Mouse (Mus musculus) olfactory bulb, adult 2 months (tissue): Measurements from ENCODE around the gene Gucy2g. TPM values are rescaled to one million over a fixed set of nuclear protein-coding genes. Genes with fewer than 3 reads are reported as not detected.
"Not testable (repeated sequence)": the region's sequence is repeated elsewhere in the genome, so short reads cannot be mapped to it uniquely, and the experiment has no call there.

ENCODE experiments used
- H3K27ac ChIP-seq: fragments of 200-500 bp; 2 replicates; pipeline ENCODE4 v1.5.1; 2012; ENCODE audit warnings: low read depth, low read length; ENCODE audit not compliant: insufficient read depth
- H3K4me1 ChIP-seq: fragments of 200-500 bp; 2 replicates; pipeline ENCODE4 v1.6.1; 2012; ENCODE audit warnings: low read length; ENCODE audit not compliant: control insufficient read depth, insufficient read depth
- H3K4me3 ChIP-seq: fragments of 200-500 bp; 2 replicates; pipeline ENCODE4 v1.5.1; 2012; ENCODE audit warnings: mild to moderate bottlenecking, low read depth, low read length, moderate library complexity; ENCODE audit not compliant: insufficient read depth
- CTCF ChIP-seq: fragments of 200-500 bp; IDR thresholded peaks from 2 replicates; pipeline ENCODE4 v1.5.1; 2012; ENCODE audit warnings: low read depth, mild to moderate bottlenecking, low read length, moderate library complexity; ENCODE audit not compliant: insufficient read depth
- POLR2A ChIP-seq: fragments of 200-500 bp; IDR thresholded peaks from 2 replicates; pipeline ENCODE4 v1.6.1; 2012; ENCODE audit warnings: mild to moderate bottlenecking, low read depth, low read length, moderate library complexity; ENCODE audit not compliant: insufficient read depth
- WGBS: fragments of 180-500 bp; shearing (Covaris S2); methylation state at CpG from one replicate; pipeline ENCODE4 v1.1.7; 2018; 5-methylcytosine and 5-hydroxymethylcytosine counted together
- polyA plus RNA-seq: library from polyadenylated mRNA; stranded (reverse); fragments of >200 nt; gene quantifications from 2 replicates; pipeline ENCODE4 v1.2.4, GENCODE M21; 2012; ENCODE audit warnings: low replicate concordance; ENCODE audit not compliant: missing spikeins, insufficient read depth, insufficient read length

The Gucy2g gene
- polyA plus RNA-seq, 1 experiment, result not detected

GRCm38 (mm10) chr19:55166741-55167140 is 74.3 kb downstream of the Gucy2g start:
- Histone ChIP-seq H3K4me3 (no peak overlapping the region), H3K4me1 (no peaks in the 10 kb centered on the region; the same call in 1 of the 2 replicates), H3K27ac (no peak overlapping the region)
- no peak for TF ChIP-seq POLR2A
- TF ChIP-seq CTCF, result no peak
- WGBS, result 47% methylated on average over 2 of the region's 2 CpGs

GRCm38 (mm10) chr19:55165954-55166353 is 75.1 kb downstream of the Gucy2g start:
- no peak for TF ChIP-seq CTCF
- no peak for TF ChIP-seq POLR2A
- H3K27ac ChIP-seq, result no peak overlapping the region
- H3K4me1 ChIP-seq, result no peaks in the 10 kb centered on the region; the same call in 1 of the 2 replicates
- 55% methylated on average over 4 of the region's 4 CpGs for WGBS
- H3K4me3 ChIP-seq, result no peak overlapping the region

GRCm38 (mm10) chr19:55165183-55165865 is 75.7 kb downstream of the Gucy2g start:
- H3K4me1 ChIP-seq, result no peaks in the 10 kb centered on the region; the same call in 1 of the 2 replicates
- 86% methylated on average over 1 of the region's 1 CpGs for WGBS
- TF ChIP-seq POLR2A (no peak), CTCF (no peak)
- no peak overlapping the region for H3K27ac ChIP-seq
- no peak overlapping the region for H3K4me3 ChIP-seq

- Histone ChIP-seq H3K4me3 (no peak overlapping the region), H3K4me1 (no peaks in the 10 kb centered on the region; the same call in 1 of the 2 replicates), H3K27ac (no peak overlapping the region)
- 93% methylated on average over 1 of the region's 1 CpGs for WGBS
- TF ChIP-seq CTCF (no peak), POLR2A (no peak)
These were observed 76.9 kb downstream of the Gucy2g start for GRCm38 (mm10) chr19:55164162-55164561.

- H3K4me3 ChIP-seq, result no peak overlapping the region
- no peak overlapping the region for H3K27ac ChIP-seq
- 87% methylated on average over 4 of the region's 4 CpGs for WGBS
- TF ChIP-seq CTCF, result no peak
- TF ChIP-seq POLR2A, result no peak
- peaks cover 3% of the 10 kb centered on the region for H3K4me1 ChIP-seq
These were observed 78.8 kb downstream of the Gucy2g start for GRCm38 (mm10) chr19:55162271-55162670.

GRCm38 (mm10) chr19:55159826-55160225 is 81.2 kb downstream of the Gucy2g start:
- TF ChIP-seq CTCF, result no peak
- no peak for TF ChIP-seq POLR2A
- Histone ChIP-seq H3K4me3 (no peak overlapping the region), H3K27ac (no peak overlapping the region), H3K4me1 (peaks cover 3% of the 10 kb centered on the region)
- WGBS, result 89% methylated on average over 6 of the region's 6 CpGs

GRCm38 (mm10) chr19:55158606-55159005 is 82.4 kb downstream of the Gucy2g start:
- H3K4me3 ChIP-seq, result no peak overlapping the region
- WGBS, result 26% methylated on average over 8 of the region's 8 CpGs
- TF ChIP-seq POLR2A, result no peak
- no peak for TF ChIP-seq CTCF
- H3K4me1 ChIP-seq, result peaks cover 3% of the 10 kb centered on the region
- no peak overlapping the region for H3K27ac ChIP-seq

- no peak for TF ChIP-seq CTCF
- TF ChIP-seq POLR2A, result no peak
- H3K4me3 ChIP-seq, result no peak overlapping the region
- 95% methylated on average over 7 of the region's 7 CpGs for WGBS
- peaks cover 3% of the 10 kb centered on the region for H3K4me1 ChIP-seq
- H3K27ac ChIP-seq, result no peak overlapping the region
These were observed 84.0 kb downstream of the Gucy2g start for GRCm38 (mm10) chr19:55157029-55157428.

- WGBS, result 92% methylated on average over 6 of the region's 6 CpGs
- Histone ChIP-seq H3K4me3 (no peak overlapping the region), H3K4me1 (peaks cover under 1% of the 10 kb centered on the region; the same call in 1 of the 2 replicates), H3K27ac (no peak overlapping the region)
- TF ChIP-seq CTCF (no peak), POLR2A (no peak)
These were observed 88.1 kb downstream of the Gucy2g start for GRCm38 (mm10) chr19:55152983-55153382.

- H3K4me1 ChIP-seq, result not testable (repeated sequence)
- WGBS, result 74% methylated on average over 6 of the region's 6 CpGs
These were observed 88.8 kb downstream of the Gucy2g start for GRCm38 (mm10) chr19:55152274-55152673.

More at GRCm38 (mm10) chr19:55152274-55152673, 88.8 kb downstream of the Gucy2g start:
- not testable (repeated sequence) for H3K4me3 ChIP-seq, H3K27ac ChIP-seq
